Mouse (Mus musculus): ENCODE measurements around the gene Hand2.

The Hand2 gene

GRCm38 (mm10) chr8:57320851-57321743 lies at the start of gene Hand2:
TSS of gene Hand2 (plus strand) at chr8:57320983.
- DNase-seq (ENCODE audit: low spot score) = no peak

GRCm38 (mm10) chr8:57273055-57273454 lies 47.7 kb upstream of the Hand2 start:
- no peak for DNase-seq (ENCODE audit: low spot score)

DNA sequence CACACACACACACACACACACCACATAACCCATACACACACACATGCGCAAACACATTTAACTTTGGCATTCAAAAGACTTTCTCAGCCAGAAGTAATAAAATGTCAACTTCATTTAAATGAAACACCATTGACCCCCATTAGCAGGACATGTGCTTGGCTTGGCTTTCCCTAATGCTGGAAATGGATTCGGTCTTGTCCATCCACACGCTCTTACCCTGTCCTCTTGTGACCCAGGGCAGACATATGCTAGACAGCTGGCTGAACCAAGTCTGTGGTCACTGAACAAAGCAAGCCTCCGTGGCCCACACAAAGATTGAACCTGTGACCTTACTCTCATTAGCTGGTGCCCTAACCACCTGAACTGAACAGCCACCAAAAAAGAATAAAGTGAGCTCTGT lies 27.3 kb upstream of the Hand2 start:
- DNase-seq (ENCODE audit: low spot score) = no peak

DNA sequence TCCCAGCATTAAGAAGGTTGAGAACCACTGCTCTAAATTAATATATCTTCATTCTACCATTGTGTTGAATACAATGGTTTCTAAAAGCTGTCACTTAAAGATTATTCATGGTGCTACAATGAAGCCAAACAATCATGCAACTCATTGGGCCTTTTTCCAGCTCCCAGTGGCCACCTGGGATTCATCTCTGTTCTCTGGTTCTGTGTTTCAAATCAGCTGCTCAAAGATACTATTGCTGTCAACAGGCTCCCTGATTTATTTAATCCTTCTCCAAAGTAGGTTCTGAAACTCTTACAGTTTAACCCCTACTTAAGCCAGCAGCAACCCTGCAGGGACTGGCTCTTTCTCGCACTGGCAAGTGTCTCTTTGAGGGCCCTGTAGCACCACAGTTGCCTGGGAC lies 17.3 kb upstream of the Hand2 start:
- DNase-seq (ENCODE audit: low spot score) = no peak

DNA sequence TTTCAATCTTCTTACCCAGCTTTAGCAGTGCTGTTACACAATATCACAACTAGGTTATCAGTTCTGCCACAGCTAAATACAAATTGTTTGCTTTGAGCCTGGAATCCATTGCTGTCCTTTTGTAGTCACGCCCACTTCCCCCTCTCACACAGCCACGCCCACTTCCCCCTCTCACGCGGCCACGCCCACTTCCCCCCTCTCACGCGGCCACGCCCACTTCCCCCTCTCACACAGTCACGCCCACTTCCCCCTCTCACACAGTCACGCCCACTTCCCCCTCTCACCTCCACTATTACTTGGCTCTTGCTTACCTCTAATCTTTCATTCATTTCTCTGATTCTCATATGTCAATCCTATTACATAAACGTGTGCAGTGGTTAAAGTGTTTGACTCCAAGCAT lies 15.8 kb upstream of the Hand2 start:
- no peak for DNase-seq (ENCODE audit: low spot score)

- DNase-seq (ENCODE audit: low spot score) = no peak
Observed at GRCm38 (mm10) chr8:57306441-57306840, 14.3 kb upstream of the Hand2 start.

GRCm38 (mm10) chr8:57309844-57310485 lies 10.8 kb upstream of the Hand2 start:
- no peak for DNase-seq (ENCODE audit: low spot score)

GRCm38 (mm10) chr8:57312031-57312981 lies 8.5 kb upstream of the Hand2 start:
- DNase-seq (ENCODE audit: low spot score) = no peak

DNA sequence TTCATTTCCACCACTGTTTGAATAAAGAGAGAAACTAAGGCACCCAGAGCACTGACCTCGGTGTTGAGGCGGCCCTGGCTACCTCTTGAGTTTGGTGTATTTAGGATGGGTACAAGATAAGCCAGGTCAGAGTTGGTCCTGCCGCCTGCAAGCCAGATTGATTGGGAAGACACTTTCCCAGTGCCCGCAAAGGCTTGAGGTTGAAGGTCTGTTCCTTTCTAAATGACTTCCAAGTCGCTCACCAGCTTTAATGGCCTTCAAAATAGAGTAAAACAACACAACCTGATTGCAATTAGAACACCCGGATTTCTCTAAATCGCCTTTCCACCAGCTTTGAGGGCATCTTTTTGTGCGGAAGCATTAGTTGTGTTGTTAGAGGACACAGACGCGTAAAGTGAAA lies 7.2 kb upstream of the Hand2 start:
- DNase-seq (ENCODE audit: low spot score) = no peak

DNA sequence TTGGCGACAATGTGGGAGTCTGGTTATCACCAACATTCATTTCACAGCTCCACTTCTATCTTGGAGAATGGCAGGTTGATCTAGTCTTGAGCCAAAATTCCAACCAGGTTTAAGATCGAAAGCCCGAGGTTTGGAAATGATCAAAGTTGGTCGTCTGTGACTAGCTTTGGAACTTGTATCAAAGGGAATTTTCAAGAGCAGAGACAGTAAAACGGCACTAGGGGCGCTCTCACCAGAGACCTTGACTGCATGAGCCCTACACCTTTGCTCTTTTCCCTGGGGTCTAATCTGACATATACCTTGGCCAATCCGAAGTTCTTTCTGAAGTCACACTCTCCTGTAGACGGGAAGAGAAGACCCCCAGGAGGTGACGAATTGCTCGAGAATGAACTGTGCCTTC lies 6.6 kb upstream of the Hand2 start:
- no peak for DNase-seq (ENCODE audit: low spot score)

GRCm38 (mm10) chr8:57315471-57315870 lies 5.3 kb upstream of the Hand2 start:
- no peak for DNase-seq (ENCODE audit: low spot score)

DNA sequence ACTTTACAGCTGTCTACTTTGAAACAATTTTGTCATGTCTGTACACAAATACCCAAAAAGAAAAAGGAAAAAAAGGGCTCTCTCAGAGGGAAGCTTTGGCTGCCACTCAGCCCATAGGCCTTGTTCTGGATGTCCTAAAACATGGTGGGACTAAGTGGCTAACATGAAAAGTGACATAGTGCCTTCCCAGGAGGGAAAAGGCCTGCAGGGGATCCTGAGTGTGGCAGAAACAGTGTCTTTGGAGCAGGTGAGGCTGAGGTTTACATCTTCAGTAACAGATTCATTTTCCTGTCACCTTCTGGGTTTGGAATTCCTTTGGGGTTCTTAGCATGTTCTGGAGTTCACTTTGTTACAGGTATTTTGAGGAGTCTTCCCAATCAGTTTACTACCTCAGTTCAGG lies 3.7 kb upstream of the Hand2 start:
- no peak for DNase-seq (ENCODE audit: low spot score)

DNA sequence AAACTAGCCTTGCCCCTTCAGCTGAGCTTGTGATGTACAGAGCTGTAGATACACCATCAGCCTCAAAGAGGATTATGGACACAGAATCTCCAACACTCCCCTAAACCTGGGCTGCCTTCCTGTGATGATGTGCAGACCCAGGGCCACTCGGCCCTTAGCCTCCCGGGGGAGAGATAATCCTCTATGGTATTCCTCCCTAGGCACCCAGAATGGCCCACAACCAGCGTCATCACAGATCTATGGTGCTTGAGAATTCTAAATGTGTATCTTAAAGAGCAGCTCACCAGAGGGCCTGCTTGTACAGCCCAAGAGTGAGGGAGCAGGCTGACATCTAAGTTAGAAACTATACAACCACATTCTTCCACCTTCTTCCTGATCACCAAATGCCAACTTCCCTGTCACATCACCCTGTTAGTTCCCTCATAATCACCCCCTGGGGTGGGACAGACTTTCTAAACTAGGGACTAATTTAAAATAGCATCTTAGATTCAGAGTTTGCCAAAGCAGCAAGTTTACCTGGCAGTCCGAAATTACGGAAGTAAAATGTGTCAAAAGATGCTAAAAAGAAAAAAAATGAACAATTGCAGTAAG lies 2.8 kb upstream of the Hand2 start:
- DNase-seq (ENCODE audit: low spot score) = no peak

GRCm38 (mm10) chr8:57319092-57319980 lies 1.4 kb upstream of the Hand2 start:
- DNase-seq (ENCODE audit: low spot score) = no peak

DNA sequence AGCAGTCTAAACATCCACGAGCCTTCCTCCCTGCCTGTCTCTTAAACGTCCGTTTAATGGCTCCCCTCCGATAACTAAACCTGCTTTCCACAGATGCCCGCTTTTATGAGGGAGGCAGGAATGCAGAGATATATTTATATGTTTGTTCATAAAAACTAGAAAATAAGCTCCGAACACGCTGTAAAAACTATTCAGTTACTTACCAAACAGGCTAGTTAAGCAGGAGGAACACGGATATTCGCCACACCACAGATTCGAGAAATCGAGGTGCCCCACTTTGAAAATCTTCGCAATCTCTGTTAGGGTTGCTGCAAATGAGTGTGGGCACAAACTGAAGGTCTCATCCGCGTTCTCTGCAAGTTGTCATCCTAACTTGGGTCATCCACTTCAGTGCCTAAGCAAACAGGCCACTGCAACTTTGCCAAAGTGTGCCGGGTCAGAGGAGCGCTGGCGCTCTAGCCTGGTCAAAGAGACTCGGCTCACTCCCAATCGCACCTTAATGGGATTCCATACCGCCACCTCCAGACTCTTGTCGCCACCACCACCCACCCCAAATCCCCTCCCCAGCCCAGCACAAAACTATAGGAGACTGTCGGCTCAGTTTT lies 700 bp upstream of the Hand2 start:
- DNase-seq (ENCODE audit: low spot score) = no peak

GRCm38 (mm10) chr8:57321898-57322895 lies 1.4 kb downstream of the Hand2 start:
- DNase-seq (ENCODE audit: low spot score) = no peak

DNA sequence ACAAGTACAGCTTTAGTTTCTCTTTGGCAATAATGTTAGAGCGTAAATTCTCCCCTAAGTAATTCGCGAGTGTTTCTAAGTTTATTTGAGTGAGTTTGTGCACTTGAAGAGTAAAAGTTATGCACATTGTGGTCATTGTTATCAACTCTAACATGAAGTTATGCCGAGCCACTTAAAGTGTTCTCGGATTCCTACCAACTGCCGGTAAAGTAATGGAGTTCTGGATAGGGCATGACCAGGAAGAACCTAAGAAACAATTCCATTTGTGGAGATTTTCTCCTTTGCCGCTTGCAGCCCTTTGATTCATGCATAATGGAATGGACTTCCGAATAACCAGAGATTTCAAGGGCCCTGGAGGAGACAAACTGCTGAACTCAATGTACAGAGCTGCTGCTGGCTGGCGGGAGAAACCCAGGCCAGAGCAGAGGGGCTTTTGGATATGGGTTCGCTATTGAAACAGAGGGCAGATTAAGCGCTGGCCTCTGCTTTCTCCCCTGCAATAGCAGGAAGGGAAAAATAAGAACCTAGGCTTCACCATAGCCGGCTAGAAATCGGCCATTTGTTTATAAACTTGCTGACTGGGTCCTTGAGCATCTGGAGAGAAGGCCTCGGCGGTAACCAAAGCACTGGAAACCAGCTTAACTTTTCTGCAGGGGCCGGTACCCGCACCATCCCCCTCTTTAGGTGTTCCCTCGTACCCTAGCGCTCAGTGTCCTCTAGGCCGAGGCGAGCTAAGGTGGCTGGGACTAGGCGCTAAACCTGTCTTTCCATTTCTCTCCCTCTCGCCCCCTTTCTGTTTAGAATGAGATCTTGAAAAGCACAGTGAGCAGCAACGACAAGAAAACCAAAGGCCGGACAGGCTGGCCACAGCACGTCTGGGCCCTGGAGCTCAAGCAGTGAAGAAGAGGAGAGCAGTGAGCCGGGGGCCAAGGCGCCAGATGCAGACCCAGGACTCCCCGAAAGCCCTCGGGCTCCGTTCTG lies 2.5 kb downstream of the Hand2 start:
- DNase-seq (ENCODE audit: low spot score) = no peak

GRCm38 (mm10) chr8:57324091-57324490 lies 3.3 kb downstream of the Hand2 start:
- no peak for DNase-seq (ENCODE audit: low spot score)
